Mouse (Mus musculus) layer of hippocampus, adult 9-10 months (tissue): ENCODE data around the gene Gm20721.

Experiments used
- DNase-seq: peaks from one replicate; pipeline ENCODE4 v3.0.0; 2022; ENCODE audit warnings: low spot score

The Gm20721 gene

GRCm38 (mm10) chr2:174297086-174297571 lies 49.4 kb downstream of the Gm20721 start:
- no peak for DNase-seq

GRCm38 (mm10) chr2:174295900-174296465 lies 50.5 kb downstream of the Gm20721 start:
- no peak for DNase-seq

- DNase-seq, result no peak
These were observed 51.2 kb downstream of the Gm20721 start for GRCm38 (mm10) chr2:174295175-174295899.

GRCm38 (mm10) chr2:174294457-174294856 lies 52.1 kb downstream of the Gm20721 start:
- no peak for DNase-seq

GRCm38 (mm10) chr2:174291662-174292030 lies 54.9 kb downstream of the Gm20721 start:
- DNase-seq, result no peak

- DNase-seq, result no peak
These were observed 55.4 kb downstream of the Gm20721 start for GRCm38 (mm10) chr2:174291029-174291661.

- no peak for DNase-seq
These were observed 57.7 kb downstream of the Gm20721 start for GRCm38 (mm10) chr2:174288673-174289430.

- no peak for DNase-seq
These were observed 58.6 kb downstream of the Gm20721 start for GRCm38 (mm10) chr2:174287921-174288320.

GRCm38 (mm10) chr2:174285921-174286470 lies 60.5 kb downstream of the Gm20721 start:
- DNase-seq, result no peak

GRCm38 (mm10) chr2:174284807-174285457 lies 61.6 kb downstream of the Gm20721 start:
- DNase-seq, result no peak

GRCm38 (mm10) chr2:174284011-174284410 lies 62.5 kb downstream of the Gm20721 start, which contains the start of gene Gnas:
TSS of gene Gnas (plus strand) at chr2:174284320.
- no peak for DNase-seq

GRCm38 (mm10) chr2:174283341-174283740 lies 63.2 kb downstream of the Gm20721 start:
- DNase-seq, result no peak
